Mouse (Mus musculus): ENCODE measurements around the gene Sipa1l3.

Sipa1l3 gene

DNA sequence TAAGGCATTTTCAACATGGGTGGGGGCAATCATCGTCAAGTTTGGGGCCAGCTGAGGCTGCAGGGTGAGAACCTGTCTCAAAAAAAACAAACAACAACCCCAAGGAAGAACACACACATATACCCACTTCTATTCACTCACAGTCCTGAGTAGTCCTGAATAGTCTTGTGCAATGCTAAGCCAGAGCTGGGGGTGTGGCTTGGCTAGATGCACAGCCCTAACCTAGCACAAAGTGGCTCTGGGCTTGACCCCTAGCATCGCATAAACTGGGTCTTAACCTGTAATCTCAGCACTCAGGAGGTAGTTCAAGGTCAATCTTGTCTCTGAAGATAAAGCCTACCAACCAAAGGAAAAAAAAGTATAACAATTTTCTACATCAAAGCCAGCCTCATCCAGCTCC, 101.5 kb downstream of the Sipa1l3 start:
- no peak for DNase-seq (ENCODE audit: low read depth, low spot score)

DNA sequence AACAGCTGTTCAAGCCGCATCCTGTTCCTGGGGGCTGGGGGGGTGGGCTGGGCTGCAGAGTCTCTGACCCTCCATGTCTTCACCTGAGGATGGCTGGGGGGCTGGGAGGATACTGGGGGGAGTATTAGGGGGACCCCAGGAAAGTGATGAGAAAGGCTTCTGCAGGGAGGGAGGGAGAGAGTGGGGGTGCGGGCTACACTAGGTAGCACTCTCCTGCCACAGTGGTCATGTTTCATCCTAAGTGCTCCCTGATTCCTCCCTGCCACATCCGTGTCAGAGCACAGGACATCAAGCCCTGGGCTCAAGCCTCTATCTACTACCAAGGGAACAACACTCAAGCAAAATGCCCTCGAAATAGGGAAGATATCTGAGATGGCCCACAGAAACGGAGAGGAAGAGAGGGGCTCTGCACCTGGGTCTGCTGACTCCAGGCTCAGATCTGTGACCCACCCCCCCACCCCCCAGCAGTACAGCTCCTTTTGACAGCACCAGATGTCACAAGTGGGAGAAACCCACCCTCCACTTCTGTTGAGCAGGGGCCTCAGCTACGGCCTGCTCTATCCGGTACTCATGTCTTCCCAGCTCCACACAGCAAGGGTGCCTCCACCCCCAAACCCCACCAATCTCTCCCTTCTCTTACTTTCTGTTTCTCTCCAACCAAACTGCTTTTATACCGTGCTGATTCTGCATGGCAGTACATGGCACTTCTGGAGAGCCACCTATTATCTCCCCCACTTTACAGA, 106.4 kb downstream of the Sipa1l3 start:
- no peak for DNase-seq (ENCODE audit: low read depth, low spot score)

- DNase-seq (ENCODE audit: low read depth, low spot score): no peak
Observed at GRCm38 (mm10) chr7:29411216-29411816, 107.1 kb downstream of the Sipa1l3 start.

DNA sequence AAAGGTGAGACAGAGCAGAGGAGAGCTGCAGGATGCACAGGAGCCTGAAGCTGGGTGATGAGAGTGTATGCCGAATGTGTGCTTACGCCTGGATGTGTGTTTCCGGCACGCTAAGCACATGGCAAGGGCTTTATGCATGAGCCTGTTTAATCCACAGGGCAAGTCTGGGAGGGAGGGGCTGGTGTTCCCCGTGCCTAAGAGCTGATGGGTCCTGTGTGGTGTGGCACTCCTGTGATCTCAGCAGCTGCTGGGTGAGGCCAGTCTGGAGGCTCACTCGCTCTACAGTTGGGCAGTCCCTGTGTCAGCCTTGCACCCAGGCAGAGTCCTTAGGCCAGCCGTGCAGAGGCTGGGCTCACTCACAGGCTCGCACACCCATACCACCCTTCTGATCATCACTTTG, 108.0 kb downstream of the Sipa1l3 start:
- DNase-seq (ENCODE audit: low read depth, low spot score): no peak

- no peak for DNase-seq (ENCODE audit: low read depth, low spot score)
Observed at GRCm38 (mm10) chr7:29406855-29407254, 111.6 kb downstream of the Sipa1l3 start.

DNA sequence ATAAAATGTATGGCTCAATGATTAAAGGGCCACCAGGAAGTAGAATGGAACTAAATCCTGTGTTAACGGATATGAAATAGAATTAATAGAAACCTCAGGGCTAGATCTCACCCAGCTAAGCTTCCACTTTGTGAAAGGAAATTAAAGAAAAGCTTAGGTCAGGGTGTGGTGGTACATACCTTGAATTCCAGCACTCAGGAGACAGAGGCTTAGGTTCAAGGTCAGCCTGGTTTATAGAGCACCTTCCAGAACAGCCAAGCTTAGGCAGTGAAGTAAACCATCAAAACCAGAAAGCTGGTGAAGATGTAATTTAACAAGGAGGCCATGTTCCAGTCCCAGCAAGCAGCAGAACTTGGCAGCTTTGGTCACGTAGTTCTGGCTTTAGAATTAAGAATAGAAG, 114.3 kb downstream of the Sipa1l3 start:
- no peak for DNase-seq (ENCODE audit: low read depth, low spot score)

GRCm38 (mm10) chr7:29402015-29402414, 116.4 kb downstream of the Sipa1l3 start:
- DNase-seq (ENCODE audit: low read depth, low spot score): no peak

- DNase-seq (ENCODE audit: low read depth, low spot score): no peak
Observed at GRCm38 (mm10) chr7:29400451-29400850, 118.0 kb downstream of the Sipa1l3 start.

- DNase-seq (ENCODE audit: low read depth, low spot score): no peak
Observed at GRCm38 (mm10) chr7:29399056-29399455, 119.4 kb downstream of the Sipa1l3 start.

DNA sequence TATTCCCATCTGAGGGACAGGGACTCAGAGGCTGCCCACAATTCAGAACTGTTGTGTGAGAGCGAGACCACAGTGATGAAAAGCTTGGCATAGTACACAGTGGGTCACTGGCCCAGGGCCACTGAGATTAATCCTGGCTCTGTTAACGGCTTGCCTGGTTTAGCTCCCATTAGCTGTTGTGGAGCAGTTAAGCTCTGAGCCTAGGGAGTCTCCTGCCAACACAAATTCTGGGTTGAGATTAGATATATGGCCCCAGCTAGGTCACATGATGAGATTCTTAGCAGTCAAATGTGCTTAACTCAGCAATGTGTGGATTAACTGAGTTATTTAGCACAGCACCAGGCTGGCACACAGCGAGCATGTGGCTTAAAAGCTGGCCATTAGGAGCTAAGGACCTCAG, 121.0 kb downstream of the Sipa1l3 start:
- no peak for DNase-seq (ENCODE audit: low read depth, low spot score)

- DNase-seq (ENCODE audit: low read depth, low spot score): no peak
Observed at GRCm38 (mm10) chr7:29396943-29397340, 121.5 kb downstream of the Sipa1l3 start.

GRCm38 (mm10) chr7:29396216-29396942, 122.1 kb downstream of the Sipa1l3 start:
- no peak for DNase-seq (ENCODE audit: low read depth, low spot score)

DNA sequence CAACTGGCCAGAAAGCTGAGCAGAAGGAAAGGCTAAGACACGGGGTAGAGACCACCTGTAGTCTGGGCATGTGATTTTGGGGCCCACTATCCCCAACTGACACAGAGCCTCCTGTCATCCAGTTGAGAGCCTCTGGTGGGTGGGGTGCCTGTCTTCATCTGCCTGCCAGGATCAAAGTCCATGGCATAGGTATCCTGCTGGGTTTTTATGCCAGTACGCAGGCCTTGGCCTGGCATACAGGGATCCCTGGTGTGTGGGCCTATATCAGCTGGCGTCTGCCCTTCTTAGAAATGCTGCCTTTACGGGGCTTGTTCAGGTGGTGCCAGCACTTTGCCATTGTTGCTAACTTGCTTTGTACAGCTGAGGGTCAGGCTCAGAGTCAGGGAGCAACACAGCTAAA, 123.3 kb downstream of the Sipa1l3 start:
- DNase-seq (ENCODE audit: low read depth, low spot score): no peak

- DNase-seq (ENCODE audit: low read depth, low spot score): no peak
Observed at GRCm38 (mm10) chr7:29393292-29393691, 125.1 kb downstream of the Sipa1l3 start.

DNA sequence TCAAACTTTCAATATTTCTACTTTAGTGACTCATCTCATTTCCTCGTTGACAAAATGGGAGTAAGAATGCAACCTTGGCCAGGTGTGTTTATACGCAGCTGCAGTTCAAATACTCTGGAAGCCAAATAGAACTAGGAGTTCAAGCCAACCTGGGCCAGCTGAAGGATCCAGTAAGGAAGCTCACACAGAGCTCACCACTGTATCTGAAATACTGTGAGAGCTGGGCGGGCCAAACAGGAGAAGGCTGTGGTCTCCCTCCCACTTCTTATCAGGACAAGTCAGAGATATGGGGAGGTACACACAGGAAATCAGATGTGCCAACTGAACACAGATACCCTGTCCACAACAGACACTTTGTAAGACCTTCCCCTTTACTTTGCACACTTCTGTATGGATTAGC, 125.6 kb downstream of the Sipa1l3 start:
- DNase-seq (ENCODE audit: low read depth, low spot score): no peak

DNA sequence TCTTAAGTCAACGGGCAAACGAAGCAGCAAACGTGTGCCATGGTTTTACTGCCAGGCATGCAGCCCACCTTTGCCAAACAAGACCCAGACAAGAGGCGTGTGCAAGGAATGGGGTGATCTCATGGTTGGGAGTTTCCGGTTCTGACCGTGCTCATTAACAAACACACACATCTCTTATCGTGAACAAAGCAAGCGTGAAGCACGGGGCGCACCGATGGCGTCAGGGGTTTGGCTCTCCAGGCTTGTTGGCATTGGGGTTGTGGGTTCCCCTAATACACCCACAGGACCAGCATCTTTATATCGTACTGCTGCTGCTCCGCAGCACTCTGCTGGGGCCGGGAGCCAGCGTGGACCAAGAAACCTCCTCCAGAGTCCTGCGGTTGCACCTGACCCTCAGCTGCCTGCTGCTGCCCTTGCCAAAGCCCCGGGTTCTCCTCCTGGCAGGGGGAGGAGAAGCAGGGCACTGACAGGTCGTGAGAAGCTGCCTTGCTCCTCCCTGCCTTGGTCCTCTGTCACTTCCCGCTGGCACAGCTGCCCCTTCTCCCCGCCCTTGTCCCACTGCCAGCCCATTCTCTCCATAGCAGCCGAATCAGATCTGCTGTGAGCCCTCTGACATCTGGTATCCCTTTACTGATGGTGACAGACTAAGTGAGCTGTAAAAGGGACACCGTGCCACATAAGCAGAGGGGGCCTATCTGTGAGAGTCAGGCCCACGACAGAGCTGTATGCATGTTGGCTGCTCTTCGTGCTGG, 126.5 kb downstream of the Sipa1l3 start:
- DNase-seq (ENCODE audit: low read depth, low spot score): no peak

DNA sequence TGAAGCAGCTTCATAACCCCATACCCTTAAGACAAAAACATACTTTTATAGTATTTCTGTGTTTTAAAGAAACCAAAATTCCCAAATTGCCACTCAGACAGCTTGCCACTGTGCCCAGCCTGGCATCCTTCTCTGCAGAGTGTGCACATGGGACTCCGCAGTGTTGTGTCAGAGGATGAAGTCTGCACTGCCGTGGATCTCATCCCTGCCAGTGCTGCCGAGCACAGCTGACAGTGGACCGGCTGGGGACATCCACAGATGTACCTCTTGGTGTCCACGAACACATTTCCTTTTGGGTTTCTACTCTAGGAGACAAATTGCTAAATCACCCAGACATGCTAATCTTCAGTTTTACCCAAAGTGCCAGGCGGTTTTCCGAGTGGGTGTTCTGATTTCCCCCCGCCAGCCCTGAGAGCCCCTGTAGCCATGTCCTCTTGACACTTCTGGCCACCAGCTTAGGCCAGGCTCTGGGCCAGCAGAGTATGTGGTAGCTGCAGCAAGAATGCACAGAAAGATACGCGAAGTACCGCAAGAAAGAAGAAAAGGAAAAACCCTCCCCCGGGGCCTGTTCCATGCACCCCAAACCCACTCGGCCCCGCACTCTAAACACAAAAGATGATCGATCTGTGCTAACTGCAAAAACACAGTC, 127.2 kb downstream of the Sipa1l3 start:
- no peak for DNase-seq (ENCODE audit: low read depth, low spot score)

DNA sequence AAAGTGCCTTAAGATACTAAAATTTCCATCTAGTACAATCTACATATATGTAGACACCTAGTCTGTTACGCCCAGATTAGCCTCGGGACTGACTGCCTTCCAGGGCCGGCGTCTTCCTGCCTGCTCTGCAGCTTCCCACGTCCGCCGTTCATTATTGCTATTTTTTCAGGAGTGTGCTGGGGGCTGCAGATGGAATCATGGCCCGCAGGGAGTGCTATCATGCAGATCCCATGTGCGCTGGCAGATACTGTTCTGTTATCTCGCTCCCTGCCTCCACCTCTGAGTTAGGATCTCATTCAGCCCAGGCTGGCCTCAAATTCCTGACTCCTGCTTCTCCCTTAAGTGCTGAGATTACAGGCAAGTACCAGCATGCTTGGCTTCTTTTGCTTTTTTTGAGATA, 128.2 kb downstream of the Sipa1l3 start:
- DNase-seq (ENCODE audit: low read depth, low spot score): no peak

GRCm38 (mm10) chr7:29387524-29388068, 130.8 kb downstream of the Sipa1l3 start:
- DNase-seq (ENCODE audit: low read depth, low spot score): no peak

DNA sequence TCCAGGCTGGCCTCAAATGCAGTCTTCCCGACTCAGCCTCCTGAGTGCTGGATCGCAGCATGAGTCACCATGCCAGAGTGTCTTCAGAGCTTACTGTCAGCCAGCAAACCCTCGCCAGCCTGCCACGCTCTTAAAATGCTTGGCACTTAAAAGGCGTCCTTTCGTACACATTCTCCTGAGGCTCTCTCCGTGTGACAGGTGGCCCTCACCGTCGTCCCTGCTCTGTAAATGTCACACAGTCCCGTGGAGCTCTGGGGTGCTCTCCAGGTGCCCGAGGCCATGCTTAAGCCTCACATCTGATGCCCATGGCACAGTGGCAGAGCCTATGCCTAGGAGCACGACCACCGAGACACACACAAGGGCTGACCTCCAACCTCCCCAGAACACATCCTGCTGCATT, 132.1 kb downstream of the Sipa1l3 start:
- no peak for DNase-seq (ENCODE audit: low read depth, low spot score)

DNA sequence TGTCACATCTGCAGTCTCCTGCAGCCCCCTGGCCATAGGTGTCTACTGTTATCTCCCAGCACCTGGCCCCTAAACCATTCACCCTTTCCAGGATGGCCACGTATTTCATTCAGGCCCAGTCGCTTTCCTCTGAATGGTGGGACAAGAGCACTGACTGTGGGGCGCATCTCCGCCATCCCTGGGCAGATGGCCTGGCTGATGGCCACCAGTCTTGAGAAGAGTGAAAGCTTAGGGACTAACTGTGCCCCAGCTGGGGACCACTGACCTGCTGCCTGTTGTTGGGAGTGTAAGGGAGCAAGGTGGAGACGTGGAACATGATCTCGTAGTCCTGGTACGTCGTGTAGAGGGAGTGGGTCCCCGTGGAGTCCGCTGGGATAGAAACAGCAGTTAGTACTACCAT, 132.7 kb downstream of the Sipa1l3 start:
- no peak for DNase-seq (ENCODE audit: low read depth, low spot score)

Measured in CD4-positive, CD25-positive, alpha-beta regulatory T cell, adult 2 months (primary cell).